Mouse (Mus musculus): ENCODE data around the gene Dera. TPM values are rescaled to one million over a fixed set of nuclear protein-coding genes. Genes with fewer than 3 reads are reported as not detected.

Dera gene
- polyA plus RNA-seq, 1 experiment from 2014 or later: 51.8 TPM

DNA sequence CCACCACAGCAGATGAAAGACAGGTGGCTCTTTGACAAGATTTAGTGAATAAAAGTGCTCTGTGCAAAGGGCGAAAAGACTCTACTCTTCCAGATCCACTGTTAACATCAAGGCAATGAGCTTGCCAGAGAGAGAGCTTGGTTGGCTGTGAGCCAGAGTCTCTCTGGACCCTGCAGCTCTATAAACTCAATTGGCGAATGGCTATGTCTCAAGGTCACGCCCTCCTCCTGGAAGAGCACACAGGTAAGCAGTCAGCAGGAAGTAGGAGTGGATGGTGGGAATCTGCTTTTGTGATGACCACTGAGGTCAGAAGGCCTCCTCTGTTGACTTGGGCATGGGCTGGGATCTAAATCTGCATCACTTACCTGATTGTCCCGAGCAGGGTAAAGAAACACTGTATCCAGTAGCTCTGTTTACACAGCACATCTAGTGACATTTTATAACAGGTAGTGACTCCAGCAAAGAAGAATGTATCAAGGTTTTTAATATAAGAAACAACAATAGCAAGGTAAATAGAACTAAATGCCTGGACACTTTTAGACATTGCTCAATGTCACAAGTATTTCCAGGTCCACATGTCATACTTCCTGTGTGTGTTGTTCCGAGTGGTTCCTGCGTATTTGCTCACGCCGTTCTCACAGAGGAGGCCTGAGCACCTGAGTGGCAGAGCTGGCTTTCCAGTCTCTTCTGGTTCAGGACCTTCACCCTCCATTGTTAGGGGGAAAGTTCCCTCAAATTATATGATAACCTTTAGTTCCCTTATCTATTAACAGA lies 120.3 kb downstream of the Dera start:
- H3K27ac ChIP-seq (ENCODE audit: low read depth, low read length): no peak overlapping the region
- no peak overlapping the region for H3K9ac ChIP-seq (ENCODE audit: low read length)
- DNase-seq (ENCODE audit: low spot score) (no peak), ATAC-seq (ENCODE audit: insufficient read depth, low FRiP score, low TSS enrichment) (no peak)
- 90% methylated on average over 8 of the region's 8 CpGs for WGBS
- H3K9me3 ChIP-seq (ENCODE audit: control insufficient read depth, low read length): no peaks in the 10 kb centered on the region
- no peaks in the 10 kb centered on the region for H3K4me1 ChIP-seq (ENCODE audit: control insufficient read depth, insufficient read depth, low read length)
- H3K36me3 ChIP-seq (ENCODE audit: control insufficient read depth, insufficient read depth, low read length): no peaks in the 10 kb centered on the region
- H3K27me3 ChIP-seq (ENCODE audit: control insufficient read depth, insufficient read depth, low read length): no peaks in the 10 kb centered on the region
- H3K4me3 ChIP-seq (ENCODE audit: low read depth, low read length): no peak overlapping the region
- H3K4me2 ChIP-seq (ENCODE audit: low read depth): no peak overlapping the region

- WGBS: 93% methylated on average over 6 of the region's 6 CpGs
- no peak overlapping the region for H3K4me3 ChIP-seq (ENCODE audit: low read depth, low read length)
- H3K4me2 ChIP-seq (ENCODE audit: low read depth): no peak overlapping the region
- H3K9me3 ChIP-seq (ENCODE audit: control insufficient read depth, low read length): no peaks in the 10 kb centered on the region
- H3K27me3 ChIP-seq (ENCODE audit: control insufficient read depth, insufficient read depth, low read length): no peaks in the 10 kb centered on the region
- H3K4me1 ChIP-seq (ENCODE audit: control insufficient read depth, insufficient read depth, low read length): no peaks in the 10 kb centered on the region
- ATAC-seq (ENCODE audit: insufficient read depth, low FRiP score, low TSS enrichment): no peak
- no peak overlapping the region for H3K27ac ChIP-seq (ENCODE audit: low read depth, low read length)
- no peaks in the 10 kb centered on the region for H3K36me3 ChIP-seq (ENCODE audit: control insufficient read depth, insufficient read depth, low read length)
- no peak overlapping the region for H3K9ac ChIP-seq (ENCODE audit: low read length)
- DNase-seq (ENCODE audit: low spot score): no peak
Measured at GRCm38 (mm10) chr6:137885644-137886043, 131.3 kb downstream of the Dera start.

- DNase-seq (ENCODE audit: low spot score) (no peak), ATAC-seq (ENCODE audit: insufficient read depth, low FRiP score, low TSS enrichment) (no peak)
- H3K36me3 ChIP-seq (ENCODE audit: control insufficient read depth, insufficient read depth, low read length): no peaks in the 10 kb centered on the region
- no peaks in the 10 kb centered on the region for H3K4me1 ChIP-seq (ENCODE audit: control insufficient read depth, insufficient read depth, low read length)
- H3K27ac ChIP-seq (ENCODE audit: low read depth, low read length): no peak overlapping the region
- no peak overlapping the region for H3K4me2 ChIP-seq (ENCODE audit: low read depth)
- no peak overlapping the region for H3K4me3 ChIP-seq (ENCODE audit: low read depth, low read length)
- H3K9ac ChIP-seq (ENCODE audit: low read length): no peak overlapping the region
- 79% methylated on average over 6 of the region's 6 CpGs for WGBS
- no peaks in the 10 kb centered on the region for H3K9me3 ChIP-seq (ENCODE audit: control insufficient read depth, low read length)
- H3K27me3 ChIP-seq (ENCODE audit: control insufficient read depth, insufficient read depth, low read length): no peaks in the 10 kb centered on the region
Measured at GRCm38 (mm10) chr6:137886210-137886979, 132.0 kb downstream of the Dera start.

GRCm38 (mm10) chr6:137887258-137887657 lies 132.9 kb downstream of the Dera start:
- ATAC-seq (ENCODE audit: insufficient read depth, low FRiP score, low TSS enrichment) (no peak), DNase-seq (ENCODE audit: low spot score) (no peak)
- no peak overlapping the region for H3K9ac ChIP-seq (ENCODE audit: low read length)
- 85% methylated on average over 6 of the region's 6 CpGs for WGBS
- H3K4me1 ChIP-seq (ENCODE audit: control insufficient read depth, insufficient read depth, low read length): no peaks in the 10 kb centered on the region
- H3K36me3 ChIP-seq (ENCODE audit: control insufficient read depth, insufficient read depth, low read length): no peaks in the 10 kb centered on the region
- no peak overlapping the region for H3K4me3 ChIP-seq (ENCODE audit: low read depth, low read length)
- H3K27ac ChIP-seq (ENCODE audit: low read depth, low read length): no peak overlapping the region
- no peaks in the 10 kb centered on the region for H3K27me3 ChIP-seq (ENCODE audit: control insufficient read depth, insufficient read depth, low read length)
- H3K4me2 ChIP-seq (ENCODE audit: low read depth): no peak overlapping the region
- H3K9me3 ChIP-seq (ENCODE audit: control insufficient read depth, low read length): no peaks in the 10 kb centered on the region

- Histone ChIP-seq H3K9ac (ENCODE audit: low read length) (no peak overlapping the region), H3K27ac (ENCODE audit: low read depth, low read length) (no peak overlapping the region)
- no peak for ATAC-seq (ENCODE audit: insufficient read depth, low FRiP score, low TSS enrichment)
Measured at GRCm38 (mm10) chr6:137897671-137898070, 143.3 kb downstream of the Dera start.

GRCm38 (mm10) chr6:137901255-137901654 lies 146.9 kb downstream of the Dera start:
- H3K9ac ChIP-seq (ENCODE audit: low read length): no peak overlapping the region
- H3K36me3 ChIP-seq (ENCODE audit: control insufficient read depth, insufficient read depth, low read length): no peaks in the 10 kb centered on the region
- no peaks in the 10 kb centered on the region for H3K4me1 ChIP-seq (ENCODE audit: control insufficient read depth, insufficient read depth, low read length)
- H3K4me3 ChIP-seq (ENCODE audit: low read depth, low read length): no peak overlapping the region
- H3K4me2 ChIP-seq (ENCODE audit: low read depth): no peak overlapping the region
- H3K9me3 ChIP-seq (ENCODE audit: control insufficient read depth, low read length): no peaks in the 10 kb centered on the region
- no peak overlapping the region for H3K27ac ChIP-seq (ENCODE audit: low read depth, low read length)
- WGBS: 85% methylated on average over 5 of the region's 5 CpGs
- H3K27me3 ChIP-seq (ENCODE audit: control insufficient read depth, insufficient read depth, low read length): no peaks in the 10 kb centered on the region
- ATAC-seq (ENCODE audit: insufficient read depth, low FRiP score, low TSS enrichment): no peak
- no peak for DNase-seq (ENCODE audit: low spot score)

More at GRCm38 (mm10) chr6:137897671-137898070, 143.3 kb downstream of the Dera start:
- H3K4me1 ChIP-seq (ENCODE audit: control insufficient read depth, insufficient read depth, low read length): no peaks in the 10 kb centered on the region
- no peaks in the 10 kb centered on the region for H3K36me3 ChIP-seq (ENCODE audit: control insufficient read depth, insufficient read depth, low read length)
- no peaks in the 10 kb centered on the region for H3K9me3 ChIP-seq (ENCODE audit: control insufficient read depth, low read length)
- H3K27me3 ChIP-seq (ENCODE audit: control insufficient read depth, insufficient read depth, low read length): no peaks in the 10 kb centered on the region
- no peak for DNase-seq (ENCODE audit: low spot score)
- no peak overlapping the region for H3K4me2 ChIP-seq (ENCODE audit: low read depth)
- H3K4me3 ChIP-seq (ENCODE audit: low read depth, low read length): no peak overlapping the region

Other genes with a start within 250 kb of the Dera start
- gene Eps8, start 99.7 kb upstream of the Dera start, polyA plus RNA-seq (2014; fragmentation: Nextera tagmentation; extraction: Ambion mirVana): 6.6 and 7.6 TPM in 2 replicates
- gene Strap, start 19.5 kb upstream of the Dera start, polyA plus RNA-seq (2014; fragmentation: Nextera tagmentation; extraction: Ambion mirVana): 246 and 248 TPM in 2 replicates